Mouse (Mus musculus): ENCODE measurements around the gene Tnni2. TPM values are rescaled to one million over a fixed set of nuclear protein-coding genes. Genes with fewer than 3 reads are reported as not detected.

The Tnni2 gene
- polyA plus RNA-seq, 1 experiment from 2014 or later: 17.6 TPM

DNA sequence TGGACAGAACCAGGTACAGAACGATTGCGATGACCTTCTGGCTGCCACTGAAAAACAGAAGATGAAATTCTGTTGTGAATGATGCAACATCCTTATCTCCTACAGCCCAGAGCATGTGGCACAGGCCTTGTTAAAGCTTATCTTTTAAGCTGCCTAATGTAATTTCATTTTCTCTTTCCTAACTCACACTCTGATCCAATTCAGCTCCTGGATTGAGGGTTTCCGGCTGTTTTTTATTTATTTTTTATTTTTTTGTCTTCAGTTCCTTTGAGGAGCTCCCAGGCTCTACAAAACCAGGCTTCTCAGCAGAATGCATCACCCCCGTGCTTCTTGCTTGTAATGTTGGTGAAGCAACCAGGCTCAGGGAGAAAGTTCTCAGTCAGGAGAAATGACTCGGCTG is 21.7 kb upstream of the Tnni2 start:
- Histone ChIP-seq H3K9me3 (ENCODE audit: control insufficient read depth, low read length) (peaks cover 4% of the 10 kb centered on the region; the same call in 1 of the 2 replicates), H3K9ac (ENCODE audit: low read length) (no peak overlapping the region), H3K4me2 (ENCODE audit: low read depth, low read length) (no peak overlapping the region), H3K27ac (ENCODE audit: low read length) (no peak overlapping the region), H3K27me3 (ENCODE audit: control insufficient read depth, insufficient read depth, low read depth, low read length) (no peaks in the 10 kb centered on the region), H3K36me3 (ENCODE audit: control insufficient read depth, insufficient read depth, low read length) (no peaks in the 10 kb centered on the region), H3K4me3 (ENCODE audit: low read length) (no peak overlapping the region), H3K4me1 (replicated peaks; ENCODE audit: control insufficient read depth, insufficient read depth, low read length) (no peaks in the 10 kb centered on the region)
- WGBS: 53% methylated on average over 5 of the region's 5 CpGs
- peak; percentile 30; the same call in 1 of the 2 replicates for ATAC-seq (ENCODE audit: low read depth)

DNA sequence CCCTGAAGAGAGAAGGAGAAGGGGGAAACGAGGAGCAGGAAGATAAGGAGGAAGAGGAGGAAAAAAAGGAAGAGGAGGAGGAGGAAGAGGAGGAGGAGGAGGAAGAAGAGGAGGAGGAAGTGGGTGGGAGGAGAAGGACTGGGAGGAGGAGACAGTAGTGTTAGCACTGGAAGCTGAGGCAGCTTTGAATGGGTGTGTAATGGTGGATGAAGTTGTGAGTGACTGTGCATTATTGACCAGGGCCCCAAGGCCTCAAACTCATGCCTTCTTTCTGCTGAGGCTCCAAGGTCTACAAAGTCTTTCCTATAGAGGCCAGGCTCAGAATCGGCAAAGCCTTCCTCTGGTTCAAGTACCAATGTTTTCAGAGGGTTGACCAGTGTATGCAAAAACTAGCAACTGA is 19.8 kb upstream of the Tnni2 start:
- Histone ChIP-seq H3K9me3 (ENCODE audit: control insufficient read depth, low read length) (peaks cover 4% of the 10 kb centered on the region; the same call in 1 of the 2 replicates), H3K36me3 (ENCODE audit: control insufficient read depth, insufficient read depth, low read length) (no peaks in the 10 kb centered on the region), H3K4me1 (replicated peaks; ENCODE audit: control insufficient read depth, insufficient read depth, low read length) (no peaks in the 10 kb centered on the region), H3K27ac (ENCODE audit: low read length) (no peak overlapping the region), H3K9ac (ENCODE audit: low read length) (no peak overlapping the region), H3K27me3 (ENCODE audit: control insufficient read depth, insufficient read depth, low read depth, low read length) (no peaks in the 10 kb centered on the region), H3K4me3 (ENCODE audit: low read length) (no peak overlapping the region), H3K4me2 (ENCODE audit: low read depth, low read length) (no peak overlapping the region)
- WGBS: 58% methylated on average over 2 of the region's 2 CpGs
- ATAC-seq (ENCODE audit: low read depth): no peak

DNA sequence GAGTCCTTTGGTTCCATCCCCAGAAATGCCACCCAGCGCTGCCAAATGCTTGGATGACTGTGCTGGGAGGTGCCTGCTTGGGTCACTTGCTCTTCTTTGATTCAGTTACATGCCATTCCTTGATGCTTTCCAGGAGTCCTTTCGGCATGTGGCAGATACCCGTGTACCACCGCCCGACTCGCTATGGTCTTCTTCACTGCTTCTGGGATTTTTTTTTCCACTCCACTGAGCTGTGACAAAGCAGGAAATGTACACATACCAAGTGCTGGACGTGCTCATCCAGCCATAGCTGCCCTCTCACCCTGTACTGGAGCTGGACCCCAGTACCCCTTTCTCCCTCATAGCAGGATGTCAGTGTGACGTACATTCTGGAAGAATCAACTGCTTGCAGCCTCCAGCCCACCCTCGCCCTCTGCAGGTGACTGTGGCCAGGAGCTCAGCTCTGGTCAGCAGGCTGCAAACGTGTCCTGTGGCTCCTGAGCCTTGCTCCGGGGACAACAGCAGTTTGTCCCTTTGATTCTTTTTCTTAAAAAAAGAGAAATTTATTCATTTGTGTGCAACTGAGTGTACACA is 15.9 kb upstream of the Tnni2 start:
- H3K4me2 ChIP-seq (ENCODE audit: low read depth, low read length): no peak overlapping the region
- no peaks in the 10 kb centered on the region for H3K36me3 ChIP-seq (ENCODE audit: control insufficient read depth, insufficient read depth, low read length)
- no peak for ATAC-seq (ENCODE audit: low read depth)
- H3K27ac ChIP-seq (ENCODE audit: low read length): no peak overlapping the region
- no peak overlapping the region for H3K9ac ChIP-seq (ENCODE audit: low read length)
- peaks cover 4% of the 10 kb centered on the region; the same call in 1 of the 2 replicates for H3K9me3 ChIP-seq (ENCODE audit: control insufficient read depth, low read length)
- no peak overlapping the region for H3K4me3 ChIP-seq (ENCODE audit: low read length)
- 69% methylated on average over 11 of the region's 11 CpGs for WGBS
- peaks cover 20% of the 10 kb centered on the region for H3K4me1 ChIP-seq (replicated peaks; ENCODE audit: control insufficient read depth, insufficient read depth, low read length)
- H3K27me3 ChIP-seq (ENCODE audit: control insufficient read depth, insufficient read depth, low read depth, low read length): no peaks in the 10 kb centered on the region

DNA sequence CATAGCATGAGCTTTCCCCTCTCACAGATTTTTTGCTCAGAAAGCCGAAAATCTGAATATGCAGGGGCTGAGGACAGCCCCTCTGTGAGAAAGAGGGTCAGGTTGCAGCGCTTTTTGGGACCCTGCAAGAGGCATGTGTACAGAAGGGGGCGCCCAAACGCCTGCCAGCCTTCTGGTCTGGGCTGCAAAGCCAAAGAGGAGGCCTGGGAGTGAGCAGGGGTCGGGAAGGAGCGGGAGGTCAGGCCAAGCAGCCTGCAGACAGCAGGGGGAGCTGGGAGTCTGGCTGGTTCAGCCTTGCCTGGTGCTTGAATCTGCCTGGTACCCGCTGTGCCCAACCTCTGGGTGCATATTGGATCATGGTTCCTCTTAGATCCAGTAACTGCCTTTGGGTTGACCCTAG is 13.4 kb upstream of the Tnni2 start:
- WGBS: 14% methylated on average over 7 of the region's 7 CpGs
- Histone ChIP-seq H3K4me2 (ENCODE audit: low read depth, low read length) (no peak overlapping the region), H3K9me3 (ENCODE audit: control insufficient read depth, low read length) (peaks cover 4% of the 10 kb centered on the region; the same call in 1 of the 2 replicates), H3K9ac (ENCODE audit: low read length) (no peak overlapping the region), H3K27ac (ENCODE audit: low read length) (no peak overlapping the region), H3K36me3 (ENCODE audit: control insufficient read depth, insufficient read depth, low read length) (no peaks in the 10 kb centered on the region), H3K4me1 (replicated peaks; ENCODE audit: control insufficient read depth, insufficient read depth, low read length) (peaks cover 35% of the 10 kb centered on the region), H3K4me3 (ENCODE audit: low read length) (no peak overlapping the region), H3K27me3 (ENCODE audit: control insufficient read depth, insufficient read depth, low read depth, low read length) (no peaks in the 10 kb centered on the region)
- no peak for ATAC-seq (ENCODE audit: low read depth)

DNA sequence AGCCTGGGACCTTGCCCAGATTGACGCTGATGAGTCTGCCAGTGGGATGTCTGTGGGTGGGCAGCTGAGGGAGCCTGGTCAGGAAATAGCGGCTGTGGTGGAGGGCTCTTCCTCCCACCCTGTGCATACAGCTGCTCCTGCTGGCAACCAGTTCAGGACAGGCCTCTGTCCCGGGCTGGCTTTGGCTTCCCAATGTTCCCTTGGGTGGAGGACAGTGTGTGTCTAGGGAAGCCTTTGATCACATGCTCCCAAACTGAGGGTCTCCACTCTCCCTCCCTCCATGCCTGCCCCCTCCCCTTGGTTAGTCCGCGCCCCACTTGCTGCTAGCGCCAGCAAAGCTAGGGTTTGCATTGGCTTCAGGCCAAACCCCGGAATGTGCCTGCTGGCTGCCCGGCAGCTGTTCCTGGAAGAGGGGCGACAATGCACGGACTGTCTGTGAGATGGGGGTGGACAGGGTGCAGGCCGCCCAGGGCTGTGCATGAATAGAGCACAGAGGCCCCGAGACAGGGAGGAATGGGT is 11.4 kb upstream of the Tnni2 start:
- no peaks in the 10 kb centered on the region for H3K36me3 ChIP-seq (ENCODE audit: control insufficient read depth, insufficient read depth, low read length)
- WGBS: 10% methylated on average over 12 of the region's 12 CpGs
- no peaks in the 10 kb centered on the region for H3K27me3 ChIP-seq (ENCODE audit: control insufficient read depth, insufficient read depth, low read depth, low read length)
- peak overlapping the region; percentile 96 for H3K27ac ChIP-seq (ENCODE audit: low read length)
- peak overlapping the region; percentile 0; the same call in 1 of the 2 replicates for H3K4me2 ChIP-seq (ENCODE audit: low read depth, low read length)
- H3K9me3 ChIP-seq (ENCODE audit: control insufficient read depth, low read length): no peaks in the 10 kb centered on the region
- peaks cover 52% of the 10 kb centered on the region for H3K4me1 ChIP-seq (replicated peaks; ENCODE audit: control insufficient read depth, insufficient read depth, low read length)
- ATAC-seq (ENCODE audit: low read depth): peak; percentile 90
- peak overlapping the region; percentile 47 for H3K9ac ChIP-seq (ENCODE audit: low read length)
- no peak overlapping the region for H3K4me3 ChIP-seq (ENCODE audit: low read length)

DNA sequence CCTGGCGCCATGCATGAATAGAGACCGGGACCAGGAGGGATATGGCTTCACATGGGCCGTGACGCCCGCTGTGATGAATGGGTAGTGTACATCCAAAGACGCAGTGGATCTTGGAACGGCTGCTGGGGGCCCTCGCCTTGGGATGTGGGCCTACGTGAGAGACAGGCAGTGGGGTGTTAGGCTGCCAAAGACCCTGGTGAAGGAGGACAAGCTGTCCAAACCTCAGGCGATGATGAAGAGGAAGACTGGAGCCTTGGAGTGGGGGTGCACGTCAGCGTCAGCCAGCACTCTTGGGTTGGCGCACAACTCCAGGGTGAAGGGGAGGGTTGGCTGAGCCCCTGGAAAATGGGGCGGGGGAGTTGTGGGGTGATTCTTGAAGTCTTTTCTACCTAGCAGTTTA is 10.5 kb upstream of the Tnni2 start:
- H3K4me1 ChIP-seq (replicated peaks; ENCODE audit: control insufficient read depth, insufficient read depth, low read length): peaks cover 52% of the 10 kb centered on the region
- H3K9ac ChIP-seq (ENCODE audit: low read length): peak overlapping the region; percentile 47; the same call in 1 of the 2 replicates
- no peaks in the 10 kb centered on the region for H3K27me3 ChIP-seq (ENCODE audit: control insufficient read depth, insufficient read depth, low read depth, low read length)
- no peak overlapping the region for H3K4me3 ChIP-seq (ENCODE audit: low read length)
- no peaks in the 10 kb centered on the region for H3K9me3 ChIP-seq (ENCODE audit: control insufficient read depth, low read length)
- H3K27ac ChIP-seq (ENCODE audit: low read length): peak overlapping the region; percentile 96
- ATAC-seq (ENCODE audit: low read depth): peak; percentile 79
- no peaks in the 10 kb centered on the region for H3K36me3 ChIP-seq (ENCODE audit: control insufficient read depth, insufficient read depth, low read length)
- 0 out of 2 replicates have a peak overlapping the region, but pooled peaks have one; percentile 0 for H3K4me2 ChIP-seq (ENCODE audit: low read depth, low read length)
- 47% methylated on average over 14 of the region's 14 CpGs for WGBS

DNA sequence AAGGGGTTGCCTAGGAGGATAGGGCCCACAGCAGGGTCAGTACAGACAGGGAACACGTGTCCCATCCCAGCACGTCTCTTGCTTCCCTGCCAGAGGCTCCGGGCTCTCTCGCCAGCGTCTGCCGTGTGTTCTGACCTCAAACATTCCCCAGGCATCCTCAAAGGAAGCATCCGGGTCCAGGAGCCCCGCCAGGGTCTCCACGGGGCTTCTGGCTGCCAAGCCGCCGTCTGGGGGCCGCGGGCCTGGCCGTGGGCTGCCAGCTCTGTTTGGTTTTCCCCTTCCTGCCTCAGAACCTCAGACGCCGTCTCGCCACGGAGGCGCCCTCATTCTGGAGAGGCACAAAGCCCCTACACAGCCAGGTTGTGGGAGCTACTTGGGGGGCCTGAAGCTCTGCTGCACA is 8.0 kb upstream of the Tnni2 start:
- 11% methylated on average over 19 of the region's 19 CpGs for WGBS
- no peaks in the 10 kb centered on the region for H3K27me3 ChIP-seq (ENCODE audit: control insufficient read depth, insufficient read depth, low read depth, low read length)
- H3K36me3 ChIP-seq (ENCODE audit: control insufficient read depth, insufficient read depth, low read length): no peaks in the 10 kb centered on the region
- ATAC-seq (ENCODE audit: low read depth): no peak
- H3K4me2 ChIP-seq (ENCODE audit: low read depth, low read length): 0 out of 2 replicates have a peak overlapping the region, but pooled peaks have one; percentile 7
- H3K27ac ChIP-seq (ENCODE audit: low read length): peak overlapping the region; percentile 86
- no peaks in the 10 kb centered on the region for H3K9me3 ChIP-seq (ENCODE audit: control insufficient read depth, low read length)
- H3K4me3 ChIP-seq (ENCODE audit: low read length): no peak overlapping the region
- peaks cover 52% of the 10 kb centered on the region for H3K4me1 ChIP-seq (replicated peaks; ENCODE audit: control insufficient read depth, insufficient read depth, low read length)
- peak overlapping the region; percentile 59 for H3K9ac ChIP-seq (ENCODE audit: low read length)

DNA sequence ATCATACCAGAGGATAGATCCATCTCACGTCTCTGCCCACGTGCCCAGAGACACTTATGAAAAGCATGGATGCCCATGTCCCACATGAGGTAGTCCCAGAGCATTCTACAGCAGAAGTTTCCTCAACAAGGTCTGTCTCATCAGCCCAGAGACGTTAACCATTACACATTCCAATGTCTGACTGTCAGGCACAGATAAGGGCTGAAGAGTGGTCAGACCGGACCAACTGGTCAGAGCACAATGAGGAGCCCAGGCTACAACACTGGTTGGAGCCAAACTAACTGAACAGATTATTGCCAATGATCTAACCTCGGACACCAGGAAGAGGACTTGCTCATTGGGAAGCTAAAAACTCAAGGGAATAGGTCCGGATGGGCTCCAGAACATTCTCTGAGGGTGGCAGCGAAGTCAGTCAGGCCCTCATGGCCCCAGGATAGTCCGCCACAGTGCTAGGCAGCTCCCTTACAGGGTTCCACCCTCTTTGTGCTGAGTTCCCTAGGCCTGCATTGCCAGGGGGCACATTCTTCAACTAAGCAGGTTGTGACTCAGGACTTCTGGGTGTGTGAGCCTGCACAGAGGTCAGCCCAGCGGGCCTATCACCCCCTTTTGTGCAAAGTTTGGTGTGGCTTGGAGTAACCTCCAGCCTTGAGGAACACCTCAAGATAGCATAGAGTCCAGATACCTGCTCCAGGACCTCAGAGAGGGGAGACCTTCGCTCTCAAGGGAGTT is 7.3 kb upstream of the Tnni2 start, which contains the start of gene Syt8:
Gene Syt8 (plus strand): TSS at position 714 of the 729 bp plus-strand sequence.
- ATAC-seq (ENCODE audit: low read depth): no peak
- H3K4me3 ChIP-seq (ENCODE audit: low read length): no peak within 1 kb of the TSS
- no peaks in the 10 kb centered on the region for H3K9me3 ChIP-seq (ENCODE audit: control insufficient read depth, low read length)
- H3K9ac ChIP-seq (ENCODE audit: low read length): peak within 1 kb of the TSS; percentile 59
- H3K4me2 ChIP-seq (ENCODE audit: low read depth, low read length): 0 out of 2 replicates have a peak within 1 kb of the TSS, but pooled peaks have one; percentile 7
- H3K27ac ChIP-seq (ENCODE audit: low read length): peak within 1 kb of the TSS; percentile 86
- 60% methylated on average over 10 of the region's 10 CpGs for WGBS
- H3K27me3 ChIP-seq (ENCODE audit: control insufficient read depth, insufficient read depth, low read depth, low read length): no peaks in the 10 kb centered on the region
- no peaks in the 10 kb centered on the region for H3K36me3 ChIP-seq (ENCODE audit: control insufficient read depth, insufficient read depth, low read length)
- H3K4me1 ChIP-seq (replicated peaks; ENCODE audit: control insufficient read depth, insufficient read depth, low read length): peaks cover 46% of the 10 kb centered on the region

DNA sequence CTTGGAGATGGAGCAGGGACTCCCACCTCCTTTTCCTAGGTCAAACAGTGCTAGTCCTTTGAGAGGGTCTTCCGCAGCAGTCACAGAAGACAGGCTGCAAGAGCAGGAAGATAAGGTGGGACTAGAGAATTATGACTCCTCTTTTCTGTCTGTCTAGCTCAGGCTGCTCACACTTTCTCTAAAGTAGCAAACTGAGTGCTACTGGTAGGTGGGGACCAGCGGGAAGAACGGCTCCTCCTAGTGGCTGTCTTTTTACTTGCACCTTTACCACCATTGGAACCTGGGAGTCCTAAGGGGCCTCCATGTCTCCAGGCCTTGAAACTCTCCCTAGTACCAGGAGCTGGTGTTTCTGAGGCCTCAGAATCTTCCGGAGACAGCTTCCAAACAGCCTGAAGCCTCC is 6.1 kb upstream of the Tnni2 start:
- WGBS: 18% methylated on average over 4 of the region's 4 CpGs
- Histone ChIP-seq H3K27ac (ENCODE audit: low read length) (peak overlapping the region; percentile 6; the same call in 1 of the 2 replicates), H3K4me1 (replicated peaks; ENCODE audit: control insufficient read depth, insufficient read depth, low read length) (peaks cover 39% of the 10 kb centered on the region), H3K4me3 (ENCODE audit: low read length) (no peak overlapping the region), H3K27me3 (ENCODE audit: control insufficient read depth, insufficient read depth, low read depth, low read length) (no peaks in the 10 kb centered on the region), H3K36me3 (ENCODE audit: control insufficient read depth, insufficient read depth, low read length) (no peaks in the 10 kb centered on the region), H3K9me3 (ENCODE audit: control insufficient read depth, low read length) (no peaks in the 10 kb centered on the region), H3K9ac (ENCODE audit: low read length) (no peak overlapping the region), H3K4me2 (ENCODE audit: low read depth, low read length) (no peak overlapping the region)
- ATAC-seq (ENCODE audit: low read depth): no peak
